Mouse (Mus musculus) ZHBTc4 (cell line): ENCODE data around the gene Dtymk.

ENCODE experiments used
- DNase-seq: peaks from one replicate; pipeline ENCODE4 v3.0.0-alpha.2; 2011; ENCODE audit warnings: low read depth, low spot score

Dtymk gene

GRCm38 (mm10) chr1:93746179-93746578 is 55.6 kb downstream of the Dtymk start:
- DNase-seq, result peak; percentile 18

- DNase-seq, result peak; percentile 62
These were observed 58.8 kb downstream of the Dtymk start for GRCm38 (mm10) chr1:93742910-93743309.
